Mouse (Mus musculus) CH12.LX (cell line): ENCODE measurements around the gene Gprin1.

Experiments used
- BHLHE40 ChIP-seq: IDR thresholded peaks from 2 replicates; pipeline ENCODE4 v1.6.1; 2011; ENCODE audit warnings: mild to moderate bottlenecking, low read depth, low read length, improper control_type of control experiment
- CTCF ChIP-seq, 2 experiments: IDR thresholded peaks in 1 of 2; conservative IDR thresholded peaks in 1 of 2; 2 replicates each; pipeline ENCODE4 v1.5.1; 2011 to 2012; ENCODE audit warnings: low read depth in 2 of 2, low read length in 2 of 2, improper control_type of control experiment in 1 of 2, inconsistent platforms in 1 of 2, mild to moderate bottlenecking in 1 of 2, moderate library complexity in 1 of 2
- ETS1 ChIP-seq: conservative IDR thresholded peaks from 2 replicates; pipeline ENCODE4 v1.6.1; 2012; ENCODE audit warnings: low read depth, mild to moderate bottlenecking, inconsistent platforms, low read length, improper control_type of control experiment, moderate library complexity
- MAX ChIP-seq: IDR thresholded peaks from 2 replicates; pipeline ENCODE4 v1.6.1; 2011; ENCODE audit warnings: low read length, improper control_type of control experiment

DNA sequence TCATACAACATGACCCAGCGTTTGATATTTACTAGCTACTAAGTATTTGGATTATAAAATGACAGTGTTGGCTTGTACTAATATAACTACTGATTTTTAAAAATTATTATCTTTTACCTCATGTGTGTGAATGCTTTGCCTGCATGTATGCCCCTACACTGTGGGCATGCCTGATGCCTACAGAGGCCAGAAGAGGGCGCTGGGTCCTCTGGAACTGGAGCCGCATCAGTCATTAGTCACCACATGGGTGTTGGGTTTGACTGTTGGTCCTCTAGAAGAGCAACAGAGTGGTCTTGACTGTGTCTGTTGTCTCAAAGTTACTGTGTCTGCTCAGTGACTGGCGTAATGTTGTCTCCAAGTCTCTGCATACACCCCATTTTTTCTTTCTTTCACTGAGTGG, 35.3 kb downstream of the Gprin1 start:
- no peak for TF ChIP-seq BHLHE40
- peak in 1 of 2 experiments; percentile 52; a peak in 2 of 4 replicates for TF ChIP-seq CTCF (conservative IDR thresholded peaks at IDR 0.05 in 1 of 2, IDR thresholded peaks at IDR 0.05 in 1 of 2; ENCODE audit: low read depth in 2 of 2, low read length in 2 of 2)
- TF ChIP-seq MAX, result no peak
- TF ChIP-seq ETS1, result no peak
